Comparison of ENCODE assay signal across 17 mouse cellular contexts in the genomic region with DNA sequence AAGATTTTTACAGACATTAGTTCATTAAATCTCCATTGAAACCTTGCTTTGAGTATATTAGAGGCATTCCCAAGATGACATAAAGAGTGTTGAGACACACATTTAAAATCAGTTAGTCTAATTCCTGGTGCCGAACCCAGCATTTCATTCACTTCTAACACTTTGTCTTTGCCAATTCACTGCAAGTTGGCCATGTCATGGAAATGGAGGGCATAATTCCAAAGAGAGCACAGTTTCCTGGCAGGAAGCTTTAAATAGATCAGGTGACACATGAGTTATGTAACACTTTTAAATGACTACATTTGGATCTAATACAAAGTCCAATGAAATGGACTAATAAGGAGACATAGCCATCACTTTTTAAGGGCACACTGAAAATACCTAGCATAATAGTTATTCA.
"Had no signal": no experiment of that assay in that cellular context is flagged by ENCODE, and none has a peak within 500 bp of the region (broad histone marks: within the 10 kb centered on the region; RNA-seq: fewer than 3 reads in every experiment).

No protein-coding gene starts in this region.

- H3K9me3 ChIP-seq: kidney, embryonic 15.5 days; limb, embryonic 13.5 days; liver, embryonic 13.5 days; lung, embryonic 15.5 days; megakaryocyte, embryonic 14.5 days; midbrain, embryonic 15.5 days; neural tube, embryonic 12.5 days; stomach, embryonic 15.5 days had no signal

- H3K4me1 ChIP-seq: kidney, embryonic 15.5 days; limb, embryonic 13.5 days; liver, embryonic 13.5 days; lung, embryonic 15.5 days; megakaryocyte, embryonic 14.5 days; midbrain, embryonic 15.5 days; neural tube, embryonic 12.5 days; stomach, embryonic 15.5 days had no signal

- H3K27ac ChIP-seq: kidney, embryonic 15.5 days; limb, embryonic 13.5 days; liver, embryonic 13.5 days; lung, embryonic 15.5 days; macrophage; midbrain, embryonic 15.5 days; neural tube, embryonic 12.5 days; stomach, embryonic 15.5 days had no signal

- H3K9ac ChIP-seq: kidney, embryonic 15.5 days; limb, embryonic 13.5 days; liver, embryonic 13.5 days; liver, postnatal 0 days; lung, embryonic 15.5 days; midbrain, embryonic 15.5 days; neural tube, embryonic 12.5 days; stomach, embryonic 15.5 days had no signal

- DNase-seq: kidney, postnatal 25 days; layer of hippocampus, adult 9-11 months; layer of hippocampus, postnatal 36 days; liver, embryonic 13.5 days; liver, postnatal 0 days; lung, postnatal 14 days; thymus, adult 2 months; thymus, postnatal 25 days had no signal

- H3K4me2 ChIP-seq: kidney, embryonic 15.5 days; limb, embryonic 13.5 days; liver, embryonic 13.5 days; lung, embryonic 15.5 days; midbrain, embryonic 11.5 days; midbrain, embryonic 15.5 days; neural tube, embryonic 12.5 days; stomach, embryonic 15.5 days had no signal

- H3K4me3 ChIP-seq: kidney, embryonic 15.5 days; limb, embryonic 13.5 days; liver, embryonic 13.5 days; lung, embryonic 15.5 days; megakaryocyte, embryonic 14.5 days; midbrain, embryonic 15.5 days; neural tube, embryonic 12.5 days; stomach, embryonic 15.5 days had no signal

- H3K27me3 ChIP-seq: kidney, embryonic 15.5 days; limb, embryonic 13.5 days; liver, embryonic 13.5 days; lung, embryonic 15.5 days; megakaryocyte, embryonic 14.5 days; midbrain, embryonic 15.5 days; neural tube, embryonic 12.5 days; stomach, embryonic 15.5 days had no signal

- H3K36me3 ChIP-seq: kidney, embryonic 15.5 days; limb, embryonic 13.5 days; liver, embryonic 13.5 days; lung, embryonic 15.5 days; midbrain, embryonic 15.5 days; neural tube, embryonic 12.5 days; stomach, embryonic 15.5 days had no signal

- ATAC-seq: liver, postnatal 0 days; midbrain, embryonic 15.5 days had no signal
